Mouse (Mus musculus): ENCODE results near the gene Rbl2. TPM values are rescaled to one million over a fixed set of nuclear protein-coding genes. Genes with fewer than 3 reads are reported as not detected.

Gene Rbl2
- polyA plus RNA-seq, 1 experiment from 2014 or later = 17.0 TPM

DNA sequence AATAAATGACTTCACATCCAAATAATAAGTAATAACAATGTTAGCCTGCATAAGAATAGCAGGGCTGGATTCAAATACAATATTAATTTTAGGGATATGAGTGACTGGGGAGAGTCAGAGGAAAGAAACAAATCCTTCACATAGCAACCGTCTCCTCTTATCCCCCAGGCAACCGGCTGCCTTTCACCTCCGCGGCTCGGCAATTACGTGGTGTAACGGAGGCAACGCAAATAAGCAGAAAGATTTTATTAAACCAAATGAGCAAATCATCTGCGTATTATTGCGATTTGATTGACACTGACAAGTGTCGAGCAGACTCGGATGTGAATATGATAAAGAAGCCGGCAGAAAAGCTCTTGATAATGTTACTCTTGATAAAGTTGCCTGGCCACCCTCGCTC is 101.1 kb downstream of the Rbl2 start:
- H3K9ac ChIP-seq = no peak overlapping the region
- no peaks in the 10 kb centered on the region for H3K27me3 ChIP-seq
- no peaks in the 10 kb centered on the region for H3K4me1 ChIP-seq (replicated peaks)
- WGBS = 72% methylated on average over 14 of the region's 14 CpGs
- H3K27ac ChIP-seq = no peak overlapping the region
- H3K36me3 ChIP-seq = no peaks in the 10 kb centered on the region
- ATAC-seq (replicated peaks; ENCODE audit: insufficient number of reproducible peaks, insufficient read depth, low FRiP score, low read depth) = no peak
- H3K4me2 ChIP-seq = no peak overlapping the region
- H3K9me3 ChIP-seq (replicated peaks) = no peaks in the 10 kb centered on the region
- H3K4me3 ChIP-seq = no peak overlapping the region

DNA sequence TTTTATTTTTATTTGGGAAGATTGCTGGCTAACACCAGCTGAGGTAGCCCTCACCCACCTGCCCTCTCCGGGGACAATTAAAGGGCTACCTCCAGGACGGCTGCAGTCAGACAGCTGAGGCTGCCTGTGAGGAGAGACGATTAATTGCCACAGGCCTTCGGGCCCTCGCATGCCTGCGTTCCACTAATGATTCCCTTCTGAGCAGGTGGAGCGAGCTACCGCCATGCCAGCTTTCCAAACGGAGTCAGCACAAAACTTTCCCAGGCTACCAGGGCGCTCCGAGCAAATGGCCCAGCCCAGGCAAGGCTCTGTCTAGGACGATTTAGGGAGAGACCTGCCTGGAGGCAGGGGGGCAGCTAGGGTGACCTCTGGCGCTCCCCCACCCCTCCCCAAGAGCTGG is 101.7 kb downstream of the Rbl2 start:
- no peak for ATAC-seq (replicated peaks; ENCODE audit: insufficient number of reproducible peaks, insufficient read depth, low FRiP score, low read depth)
- 69% methylated on average over 13 of the region's 13 CpGs for WGBS
- Histone ChIP-seq H3K4me3 (no peak overlapping the region), H3K36me3 (no peaks in the 10 kb centered on the region), H3K9ac (no peak overlapping the region), H3K9me3 (replicated peaks) (no peaks in the 10 kb centered on the region), H3K4me2 (no peak overlapping the region), H3K4me1 (replicated peaks) (no peaks in the 10 kb centered on the region), H3K27ac (no peak overlapping the region), H3K27me3 (no peaks in the 10 kb centered on the region)

Other genes with a start within 250 kb of the Rbl2 start
- gene Chd9, start 241.7 kb upstream of the Rbl2 start, polyA plus RNA-seq (2015; fragmentation: Nextera tagmentation; extraction: Ambion mirVana) = 43.9 and 61.7 TPM in 2 replicates
- 45.2 and 47.5 TPM in 2 replicates for gene Aktip, start 129.9 kb downstream of the Rbl2 start, polyA plus RNA-seq (2015; fragmentation: Nextera tagmentation; extraction: Ambion mirVana)
- gene Rpgrip1l, start 243.2 kb downstream of the Rbl2 start, polyA plus RNA-seq (2015; fragmentation: Nextera tagmentation; extraction: Ambion mirVana) = 5.4 and 6.8 TPM in 2 replicates
- 56.1 and 72.7 TPM in 2 replicates for gene Fto, start 243.5 kb downstream of the Rbl2 start, polyA plus RNA-seq (2015; fragmentation: Nextera tagmentation; extraction: Ambion mirVana)

Data from heart, embryonic 15.5 days (tissue).